Mouse (Mus musculus): ENCODE measurements around the gene Gm42791. TPM values are rescaled to one million over a fixed set of nuclear protein-coding genes. Genes with fewer than 3 reads are reported as not detected.

The Gm42791 gene
- 1 to 10 TPM; 1.4 to 2.5 TPM for total RNA-seq (2021)
- long read RNA-seq, experiment 1: 0 reads
- long read RNA-seq, experiment 2, partial matches to known transcripts: 0 of 3 reads
- long read RNA-seq, experiment 2, other reads (novel, unspliced or antisense): 3 of 3 reads

DNA sequence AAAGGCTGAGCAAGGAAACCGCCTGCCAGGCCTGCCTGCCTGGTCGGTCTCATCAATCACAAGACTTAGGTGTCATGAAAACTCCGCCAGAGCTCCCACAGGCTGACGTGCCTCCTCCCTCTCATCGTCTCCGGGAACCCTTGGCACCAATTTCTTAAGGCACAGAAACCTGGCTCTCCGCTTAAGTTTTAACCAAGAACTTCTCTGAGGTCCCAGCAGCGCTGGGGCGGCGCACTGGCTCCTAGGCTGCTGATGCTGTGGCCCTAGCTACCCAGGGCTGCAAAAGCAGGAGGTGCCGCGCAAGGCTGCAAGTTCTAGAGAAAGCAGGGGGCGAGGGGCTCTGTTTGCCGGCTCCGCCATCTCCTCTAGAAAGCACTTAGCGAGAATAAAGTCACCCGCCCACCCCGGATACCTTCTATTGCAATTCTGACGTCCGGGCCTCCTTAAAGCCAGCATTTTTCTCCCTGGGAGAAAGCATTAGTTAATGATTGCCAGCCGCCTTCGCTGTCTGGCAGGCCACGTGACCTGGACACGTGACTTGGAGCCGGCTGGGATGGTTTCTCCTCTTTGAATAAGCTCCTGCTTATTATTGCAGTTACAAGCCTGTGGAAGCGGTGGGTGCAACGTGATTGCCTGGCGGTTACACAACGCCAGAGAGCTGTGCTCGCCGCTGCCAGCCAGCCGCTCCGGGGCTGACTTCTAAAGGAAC, at the start of gene Gm42791:
Gm42791 (minus strand) TSS at position 442 of the 709 bp plus-strand sequence.
- intact Hi-C loops (cut with DNase I): no loop called here
- peak; percentile 92 to 94 for DNase-seq

GRCm38 (mm10) chr5:149044067-149044466, 49.1 kb upstream of the Gm42791 start:
- intact Hi-C loops (cut with DNase I): loop anchor here (10.0 kb wide), 1 partner anchor 229 kb away; no protein-coding TSS in a partner anchor
- no peak for DNase-seq

DNA sequence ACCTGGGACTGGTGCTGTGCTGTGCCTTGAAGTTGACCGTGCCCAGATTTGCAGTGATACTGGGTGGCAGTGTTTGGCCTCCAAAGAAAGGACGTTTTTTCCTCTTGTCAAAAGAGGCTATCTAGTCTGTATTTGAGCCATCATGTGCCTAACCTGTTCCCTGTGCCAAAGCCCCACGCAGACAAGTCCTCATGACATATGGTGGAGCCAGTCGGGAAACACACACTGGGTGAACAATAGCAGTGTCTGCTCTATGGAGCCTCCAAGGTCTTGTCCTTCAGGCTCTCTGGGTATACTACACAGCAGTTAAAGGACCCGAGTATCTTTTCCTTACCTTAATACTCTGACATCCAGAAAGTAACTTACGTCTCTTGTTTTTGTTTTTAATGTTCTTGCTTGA, 48.3 kb upstream of the Gm42791 start:
- intact Hi-C loops (cut with DNase I): loop anchor here (10.0 kb wide), 1 partner anchor 228 kb away; no protein-coding TSS in a partner anchor
- DNase-seq: no peak

GRCm38 (mm10) chr5:149039825-149040224, 44.9 kb upstream of the Gm42791 start:
- DNase-seq: no peak
- intact Hi-C loops (cut with DNase I): loop anchor here (5.0 to 10.0 kb wide), 2 partner anchors 113 to 225 kb away; partner anchors contain the start of gene Katnal1

DNA sequence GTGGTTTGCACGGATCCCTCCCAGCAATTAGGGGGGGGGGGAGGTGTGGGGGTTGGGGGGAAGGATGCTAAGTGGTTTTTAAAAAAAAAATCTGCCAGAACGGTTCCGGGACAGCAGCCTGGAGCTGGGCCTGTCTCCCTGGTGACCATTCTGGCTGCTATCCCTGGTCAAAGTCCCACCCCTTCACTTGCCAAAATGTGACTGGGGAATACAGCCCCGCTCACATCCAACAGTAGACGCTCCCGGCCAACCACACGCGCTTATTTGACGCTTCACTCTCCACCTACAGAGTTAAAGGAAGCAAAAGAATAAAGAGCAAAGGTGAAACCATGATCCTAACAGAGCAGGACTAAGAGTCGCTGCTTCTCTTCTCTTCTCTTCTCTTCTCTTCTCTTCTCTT, 42.8 kb upstream of the Gm42791 start:
- intact Hi-C loops (cut with DNase I): loop anchor here (5.0 kb wide), 1 partner anchor 110 kb away; the partner anchor contains the start of gene Katnal1
- peak; percentile 62 to 69 for DNase-seq

DNA sequence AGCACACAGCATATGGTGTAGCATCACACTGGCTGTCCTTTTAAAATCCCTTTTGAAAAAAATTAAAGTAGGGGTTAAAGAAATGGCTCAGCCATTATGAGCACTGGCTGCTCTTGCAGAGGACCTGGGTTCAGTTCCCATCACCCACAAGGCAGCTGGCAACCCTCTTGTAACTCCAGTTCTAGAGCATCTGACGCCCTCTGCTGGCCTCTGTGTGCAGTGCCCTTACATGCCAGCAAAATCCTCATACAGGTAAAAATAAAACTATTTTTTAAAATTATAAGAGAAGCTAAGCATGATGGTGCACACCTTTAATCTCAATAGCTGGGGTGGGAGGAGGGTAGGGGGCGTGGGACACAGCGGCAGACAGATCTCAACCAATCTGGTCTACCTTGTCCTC, 42.0 kb upstream of the Gm42791 start:
- intact Hi-C loops (cut with DNase I): loop anchor here (5.0 kb wide), 1 partner anchor 110 kb away; the partner anchor contains the start of gene Katnal1
- no peak for DNase-seq

DNA sequence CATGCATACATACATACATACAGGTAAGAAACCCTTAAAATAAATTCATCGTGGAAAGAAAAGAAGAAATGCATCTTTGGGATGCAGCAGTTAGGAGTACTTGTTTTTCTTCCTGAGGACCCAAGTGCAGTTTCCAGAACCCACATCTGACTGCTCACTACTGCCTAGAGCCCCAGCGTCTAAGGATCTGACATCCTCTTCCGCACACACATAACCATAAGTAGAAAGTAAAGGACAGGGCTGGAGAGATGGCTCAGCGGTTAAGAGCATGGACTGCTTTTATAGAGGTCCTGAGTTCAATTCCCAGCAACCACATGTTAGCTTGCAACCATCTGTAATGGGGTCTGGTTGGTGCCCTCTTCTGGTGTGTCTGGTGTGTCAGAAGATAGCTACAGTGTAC, 37.5 kb upstream of the Gm42791 start:
- intact Hi-C loops (cut with DNase I): no loop called here
- no peak for DNase-seq

- intact Hi-C loops (cut with DNase I): no loop called here
These were observed 36.3 kb upstream of the Gm42791 start for GRCm38 (mm10) chr5:149031199-149031750.

DNA sequence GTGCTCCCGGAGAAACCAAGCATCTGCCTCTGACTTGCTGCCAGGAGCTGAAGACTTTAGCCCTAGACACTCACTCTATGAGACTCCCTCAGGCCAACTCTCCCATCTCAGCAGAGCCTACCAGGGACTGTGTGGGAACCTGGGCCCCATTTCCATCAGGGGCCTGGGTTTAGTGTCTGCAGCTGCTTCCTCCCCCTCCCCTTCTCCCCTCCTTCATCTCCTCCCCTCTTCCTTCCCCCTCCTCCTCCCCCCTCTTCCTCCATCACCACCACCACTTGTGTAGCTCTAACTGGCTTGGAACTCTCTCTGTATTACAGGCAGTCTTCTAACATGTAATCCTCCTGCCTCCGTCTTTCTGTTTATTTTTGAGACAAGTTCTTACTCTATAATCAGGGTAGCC, 35.2 kb upstream of the Gm42791 start:
- DNase-seq: peak in 1 of 2 experiments; percentile 8
- intact Hi-C loops (cut with DNase I): no loop called here

More at GRCm38 (mm10) chr5:149031199-149031750, 36.3 kb upstream of the Gm42791 start:
- DNase-seq: peak; percentile 62 to 68

GRCm38 (mm10) chr5:149028394-149028793, 33.4 kb upstream of the Gm42791 start:
- intact Hi-C loops (cut with DNase I): no loop called here
- DNase-seq: no peak

DNA sequence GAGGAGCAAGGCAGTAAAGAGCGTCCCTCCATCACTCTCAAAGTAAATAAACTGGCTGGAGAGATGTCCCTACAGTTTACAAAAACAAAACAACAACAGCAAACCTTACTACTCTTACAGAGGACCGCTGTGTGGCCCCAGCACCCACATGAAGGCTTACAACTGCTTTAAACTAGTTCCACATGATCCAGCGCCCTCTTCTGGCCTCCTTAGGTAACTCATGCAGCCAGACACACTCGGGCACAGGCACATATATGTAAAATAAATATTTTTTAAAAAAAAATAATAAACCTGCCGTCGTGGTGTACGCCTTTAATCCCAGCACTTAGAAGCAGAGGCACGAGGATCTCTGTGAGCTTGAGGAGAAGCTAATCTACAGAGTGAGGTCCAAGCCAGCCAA, 32.4 kb upstream of the Gm42791 start:
- intact Hi-C loops (cut with DNase I): no loop called here

GRCm38 (mm10) chr5:149021120-149021519, 26.2 kb upstream of the Gm42791 start:
- DNase-seq: no peak
- intact Hi-C loops (cut with DNase I): no loop called here

More for the DNA sequence above, 32.4 kb upstream of the Gm42791 start:
- DNase-seq: no peak

- intact Hi-C loops (cut with DNase I): no loop called here
- DNase-seq: no peak
These were observed 25.7 kb upstream of the Gm42791 start for GRCm38 (mm10) chr5:149020681-149021062.

DNA sequence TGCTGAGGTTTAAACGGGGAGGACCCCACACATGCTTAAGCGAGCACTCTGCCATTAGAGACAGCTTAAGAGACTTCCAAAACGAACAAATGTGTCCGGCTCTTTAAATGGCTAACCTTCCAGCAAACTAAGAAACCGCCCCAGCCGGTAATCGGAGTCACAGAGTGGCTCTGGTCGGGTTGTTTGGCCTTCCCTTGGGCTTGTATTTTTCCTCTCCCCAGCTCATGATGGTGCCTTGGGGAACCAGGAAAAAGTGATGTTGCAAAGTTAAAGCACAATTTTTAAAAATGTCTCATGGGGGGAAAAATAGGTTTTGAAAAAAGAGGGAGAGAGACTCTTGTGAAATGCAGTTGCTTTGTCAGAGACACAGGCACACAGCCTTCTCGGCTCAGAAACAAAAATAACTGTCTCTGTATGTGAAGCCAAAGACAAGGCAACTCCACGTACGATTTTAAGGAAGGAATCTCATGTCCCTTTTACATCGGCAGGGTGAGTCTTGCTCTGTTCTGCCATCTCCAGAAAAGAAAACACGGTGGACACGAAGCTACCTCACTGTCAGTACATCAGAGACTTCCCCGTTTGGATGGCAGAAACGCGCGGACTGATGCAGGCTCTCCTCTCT, 25.2 kb upstream of the Gm42791 start:
- intact Hi-C loops (cut with DNase I): no loop called here
- no peak for DNase-seq

DNA sequence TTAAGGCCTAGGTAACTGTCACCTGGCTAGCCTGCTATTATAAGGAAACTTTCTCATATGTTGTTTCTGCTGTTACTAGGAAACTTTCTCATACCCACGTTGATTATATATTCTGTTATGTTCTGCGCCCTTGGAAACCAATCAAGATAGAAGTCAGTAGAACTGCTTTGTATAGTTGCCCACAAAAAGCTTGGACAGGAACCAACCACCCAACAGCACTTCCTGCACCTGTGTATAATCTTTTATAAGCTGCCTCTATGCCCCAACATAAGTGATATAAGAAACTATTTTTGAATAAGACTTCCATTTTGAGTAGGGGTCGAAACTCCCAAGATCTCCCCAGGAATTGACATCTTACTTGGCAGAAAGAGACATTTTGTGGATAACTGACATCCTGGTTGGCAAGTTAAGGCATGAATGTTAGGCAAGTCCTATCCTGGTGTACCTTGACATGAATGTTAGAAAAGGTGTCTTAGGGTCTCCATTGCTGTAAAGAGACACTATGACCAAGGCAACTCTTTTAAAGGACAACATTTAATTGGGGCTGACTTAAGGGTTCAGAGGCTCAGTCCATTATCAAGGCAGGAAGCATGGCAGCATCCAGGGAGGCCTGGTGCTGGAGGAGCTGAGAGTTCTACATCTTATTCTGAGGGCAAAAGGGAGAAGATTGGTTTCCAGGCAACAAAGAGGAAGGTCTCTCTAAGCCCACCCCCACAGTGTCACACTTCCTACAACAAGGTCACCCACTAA, 22.9 kb upstream of the Gm42791 start:
- no peak for DNase-seq
- intact Hi-C loops (cut with DNase I): no loop called here

DNA sequence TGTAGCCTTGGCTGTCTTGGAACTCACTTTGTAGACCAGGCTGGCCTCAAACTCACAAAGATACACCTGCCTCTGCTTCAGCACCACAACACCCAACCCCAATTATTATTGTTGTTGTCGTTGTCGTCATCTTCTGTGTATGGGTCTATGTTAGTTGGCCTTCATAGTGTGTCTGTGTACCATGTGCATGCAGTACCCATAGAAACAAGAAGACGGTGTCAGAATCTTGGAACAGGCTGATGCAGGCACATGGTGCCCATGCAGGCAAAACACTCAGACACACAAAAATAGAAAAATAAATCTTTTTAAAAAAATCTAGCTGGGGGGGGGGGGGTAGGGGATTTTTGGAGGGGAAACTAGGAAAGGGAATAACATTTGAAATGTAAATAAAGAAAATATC, 22.2 kb upstream of the Gm42791 start:
- no peak for DNase-seq
- intact Hi-C loops (cut with DNase I): no loop called here

DNA sequence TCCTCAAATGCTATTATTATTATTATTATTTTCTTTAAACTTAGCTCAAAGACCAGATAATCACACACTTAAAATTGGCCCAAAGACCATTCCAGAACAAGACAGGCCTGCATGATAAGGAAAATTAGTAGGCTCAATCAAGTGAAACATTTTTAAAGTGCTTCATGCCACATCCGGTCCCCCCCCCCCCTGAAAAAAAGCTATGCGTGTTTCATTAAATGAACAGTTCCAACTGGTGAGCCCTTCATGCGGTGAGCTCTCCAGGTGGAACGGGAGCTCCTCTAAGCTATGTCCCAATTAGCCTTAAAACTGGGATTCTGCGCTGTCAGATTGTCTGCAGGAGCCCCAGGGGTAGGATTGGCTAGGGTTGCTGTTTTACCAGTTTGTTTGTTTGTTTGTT, 21.3 kb upstream of the Gm42791 start:
- intact Hi-C loops (cut with DNase I): no loop called here

GRCm38 (mm10) chr5:149015335-149016201, 20.6 kb upstream of the Gm42791 start:
- DNase-seq: no peak
- intact Hi-C loops (cut with DNase I): no loop called here

More for the DNA sequence above, 21.3 kb upstream of the Gm42791 start:
- no peak for DNase-seq

GRCm38 (mm10) chr5:149014600-149015268, 19.8 kb upstream of the Gm42791 start:
- intact Hi-C loops (cut with DNase I): no loop called here
- DNase-seq: no peak

All from gastrocnemius, postnatal 36 days (tissue).